Mouse (Mus musculus) G1E (cell line): Measurements from ENCODE around the gene Rasgrp2.

Source experiments
- CTCF ChIP-seq: IDR thresholded peaks from 2 replicates; pipeline ENCODE4 v1.5.1; 2012; ENCODE audit warnings: low read depth, low read length, inconsistent platforms, mixed read lengths
- GATA1 ChIP-seq: IDR thresholded peaks from 2 replicates; pipeline ENCODE4 v1.6.1; 2012; ENCODE audit warnings: borderline replicate concordance, low read length, inconsistent platforms, mixed read lengths
- GATA2 ChIP-seq: IDR thresholded peaks from 2 replicates; pipeline ENCODE4 v1.6.1; 2012; ENCODE audit warnings: low read depth, low read length, inconsistent platforms, borderline replicate concordance
- POLR2AphosphoS5 ChIP-seq: IDR thresholded peaks from 2 replicates; pipeline ENCODE4 v1.6.1; 2012; ENCODE audit warnings: low read depth, low read length, inconsistent platforms; ENCODE audit not compliant: insufficient replicate concordance
- TAL1 ChIP-seq: conservative IDR thresholded peaks from 2 replicates; pipeline ENCODE4 v1.6.1; 2012; ENCODE audit warnings: low read depth, low read length, inconsistent platforms, mixed read lengths

DNA sequence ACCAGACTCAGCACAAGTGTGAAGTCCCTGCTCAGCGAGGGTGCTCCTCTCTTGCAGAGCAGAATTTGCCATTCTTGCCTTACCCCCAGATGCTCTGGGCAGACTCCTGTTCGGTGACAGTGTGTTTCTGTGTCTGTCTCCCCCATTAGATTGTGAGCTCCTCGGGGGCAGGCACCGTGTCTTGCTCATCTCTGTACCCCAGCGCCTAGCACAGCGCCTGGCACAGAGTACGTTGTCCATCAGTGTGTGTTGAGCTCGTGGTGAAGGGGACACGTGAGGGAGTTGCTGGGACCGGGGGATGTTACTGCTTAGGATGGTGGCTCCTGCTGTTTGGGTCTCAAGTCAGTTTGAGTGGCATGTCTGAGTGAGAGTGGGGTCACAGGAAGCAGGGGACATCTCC lies 4.7 kb downstream of the Rasgrp2 start:
- no peak for TF ChIP-seq CTCF
- TF ChIP-seq TAL1: no peak
- TF ChIP-seq GATA1: no peak
- no peak for TF ChIP-seq POLR2AphosphoS5
- no peak for TF ChIP-seq GATA2
